20 mouse cellular contexts compared by ENCODE assay signal in the genomic region with DNA sequence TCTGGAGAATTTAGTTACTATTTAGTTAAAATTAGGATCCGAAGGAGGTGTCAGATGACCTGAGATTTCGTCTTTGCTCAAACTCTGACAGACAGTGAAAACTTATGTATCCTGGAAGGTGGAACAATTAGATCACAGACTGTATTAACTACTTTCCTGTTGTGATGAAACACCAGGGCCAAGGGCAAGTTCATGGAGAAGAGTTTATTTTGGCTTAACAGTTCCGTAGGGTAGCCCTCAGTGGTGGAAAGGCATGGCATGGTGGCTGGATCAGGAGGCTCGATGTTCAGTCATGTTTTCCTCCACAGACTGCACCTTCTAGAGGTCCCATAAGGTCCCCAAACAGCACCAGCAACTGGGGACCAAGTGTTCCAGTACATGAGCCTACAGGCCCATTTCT. TPM values are rescaled to one million over a fixed set of nuclear protein-coding genes. Genes with fewer than 3 reads are reported as not detected.
DNase-seq lines count a peak whose midpoint lies in the region; ATAC-seq and TF ChIP-seq lines count a peak whose summit lies in the region.
"Had no signal": no experiment of that assay in that cellular context is flagged by ENCODE, and none has a peak within 500 bp of the region (broad histone marks: within the 10 kb centered on the region; RNA-seq: fewer than 3 reads in every experiment).

No protein-coding gene starts in this region.

- 63% methylated on average over 4 of the region's 4 CpGs for WGBS in liver, embryonic 14.5 days (ENCODE audit: insufficient replicate concordance)
- WGBS in liver, embryonic 12.5 days (ENCODE audit: insufficient replicate concordance) = 82% methylated on average over 4 of the region's 4 CpGs
- 80% methylated on average over 4 of the region's 4 CpGs for WGBS in small intestine, adult 2 months
- 92% methylated on average over 4 of the region's 4 CpGs for WGBS in forebrain, embryonic 13.5 days

- H3K4me1 ChIP-seq in liver, embryonic 14.5 days (replicated peaks; ENCODE audit: control insufficient read depth in 2 of 2, insufficient read depth in 2 of 2, low read length in 1 of 2) = peaks cover 3 to 29% of the 10 kb centered on the region in 2 experiments
- H3K4me1 ChIP-seq in liver, embryonic 12.5 days = peaks cover 43% of the 10 kb centered on the region
- peaks cover 16 to 67% of the 10 kb centered on the region in 2 experiments for H3K4me1 ChIP-seq in CH12.LX (ENCODE audit: control insufficient read depth in 1 of 2, insufficient read depth in 2 of 2)
- H3K4me1 ChIP-seq in brown adipose tissue, adult 24 weeks (ENCODE audit: control insufficient read depth, insufficient read depth, insufficient read length, low read length) = peaks cover 28% of the 10 kb centered on the region
- peaks cover 44% of the 10 kb centered on the region for H3K4me1 ChIP-seq in small intestine, adult 2 months (ENCODE audit: control insufficient read depth, insufficient read depth, insufficient read length, low read length)
- no peaks in the 10 kb centered on the region for H3K4me1 ChIP-seq in forebrain, embryonic 13.5 days
- H3K4me1 ChIP-seq: limb, embryonic 12.5 days; midbrain, embryonic 13.5 days had no signal

- peaks cover 85% of the 10 kb centered on the region for H3K79me2 ChIP-seq in CH12.LX (replicated peaks; ENCODE audit: control insufficient read depth, extremely low read depth, insufficient read depth, poor library complexity, severe bottlenecking)

- no peak for TF ChIP-seq EP300 in liver, embryonic 14.5 days (IDR thresholded peaks at IDR 0.05; ENCODE audit: low read depth)
- no peak for TF ChIP-seq EP300 in CH12.LX (IDR thresholded peaks at IDR 0.05; ENCODE audit: low read length)

- no peaks in the 10 kb centered on the region for H3K27me3 ChIP-seq in liver, embryonic 14.5 days (ENCODE audit: control insufficient read depth, insufficient read depth, low read length)
- no peaks in the 10 kb centered on the region for H3K27me3 ChIP-seq in liver, embryonic 12.5 days (replicated peaks)
- no peaks in the 10 kb centered on the region for H3K27me3 ChIP-seq in CH12.LX (replicated peaks)
- H3K27me3 ChIP-seq in small intestine, adult 2 months (ENCODE audit: control insufficient read depth, insufficient read depth, low read length) = no peaks in the 10 kb centered on the region
- H3K27me3 ChIP-seq in forebrain, embryonic 13.5 days = no peaks in the 10 kb centered on the region
- H3K27me3 ChIP-seq: intestine, embryonic 15.5 days; limb, embryonic 12.5 days; megakaryocyte, embryonic 14.5 days; midbrain, embryonic 13.5 days had no signal

- H3K9ac ChIP-seq in liver, embryonic 14.5 days (replicated peaks) = no peak overlapping the region
- no peak overlapping the region for H3K9ac ChIP-seq in liver, embryonic 12.5 days
- peak overlapping the region; percentile 79 for H3K9ac ChIP-seq in CH12.LX (ENCODE audit: insufficient read depth, low read depth)
- no peak overlapping the region for H3K9ac ChIP-seq in forebrain, embryonic 13.5 days
- H3K9ac ChIP-seq: intestine, embryonic 15.5 days; limb, embryonic 12.5 days; lung, embryonic 14.5 days; midbrain, embryonic 13.5 days had no signal

- H3K9me3 ChIP-seq in liver, embryonic 14.5 days (ENCODE audit: control insufficient read depth, low read length) = no peaks in the 10 kb centered on the region
- no peaks in the 10 kb centered on the region for H3K9me3 ChIP-seq in liver, embryonic 12.5 days (replicated peaks)
- no peaks in the 10 kb centered on the region for H3K9me3 ChIP-seq in CH12.LX (replicated peaks; ENCODE audit: low read length)
- no peaks in the 10 kb centered on the region for H3K9me3 ChIP-seq in forebrain, embryonic 13.5 days (replicated peaks)
- H3K9me3 ChIP-seq: hindbrain, embryonic 10.5 days; intestine, embryonic 15.5 days; limb, embryonic 12.5 days; megakaryocyte, embryonic 14.5 days; midbrain, embryonic 13.5 days had no signal

- TF ChIP-seq CTCF in liver, embryonic 14.5 days (IDR thresholded peaks at IDR 0.05; ENCODE audit: low read depth) = no peak
- no peak for TF ChIP-seq CTCF in CH12.LX (conservative IDR thresholded peaks at IDR 0.05 in 1 of 2, IDR thresholded peaks at IDR 0.05 in 1 of 2; ENCODE audit: low read depth in 2 of 2, low read length in 2 of 2)
- no peak for TF ChIP-seq CTCF in small intestine, adult 2 months (IDR thresholded peaks at IDR 0.05; ENCODE audit: extremely low read depth, insufficient read length, insufficient replicate concordance, low read depth, low read length)

- no peak for TF ChIP-seq RAD21 in CH12.LX (IDR thresholded peaks at IDR 0.05; ENCODE audit: low read depth, low read length)

- no peak for TF ChIP-seq POLR2A in CH12.LX (IDR thresholded peaks at IDR 0.05; ENCODE audit: low read depth, low read length)
- no peak for TF ChIP-seq POLR2A in small intestine, adult 2 months (IDR thresholded peaks at IDR 0.05; ENCODE audit: low read depth, low read length)

- H3K36me3 ChIP-seq in liver, embryonic 14.5 days (replicated peaks; ENCODE audit: control insufficient read depth, insufficient read depth, low read depth) = no peaks in the 10 kb centered on the region; the same call in 1 of the 2 replicates
- peaks cover 38% of the 10 kb centered on the region for H3K36me3 ChIP-seq in liver, embryonic 12.5 days
- peaks cover 35 to 42% of the 10 kb centered on the region in 2 experiments for H3K36me3 ChIP-seq in CH12.LX (replicated peaks in 1 of 2; ENCODE audit: control insufficient read depth in 1 of 2, insufficient read depth in 1 of 2, low read length in 1 of 2)
- H3K36me3 ChIP-seq in small intestine, adult 2 months (ENCODE audit: control insufficient read depth, insufficient read depth, low read length) = peaks cover 23% of the 10 kb centered on the region
- peaks cover 27% of the 10 kb centered on the region for H3K36me3 ChIP-seq in forebrain, embryonic 13.5 days (ENCODE audit: poor library complexity, severe bottlenecking)
- H3K36me3 ChIP-seq: intestine, embryonic 15.5 days had no signal

- in situ Hi-C loops in CH12.LX (cut with MboI; ENCODE audit: low pct_ligation_motif_present, low pct_unique_long_range_greater_than_20kb, low sequenced_read_pairs) = no loop called here

- no peak overlapping the region for H3K27ac ChIP-seq in liver, embryonic 14.5 days
- H3K27ac ChIP-seq in liver, embryonic 12.5 days = no peak overlapping the region
- H3K27ac ChIP-seq in CH12.LX (ENCODE audit: insufficient read depth, low read depth) = peak overlapping the region; percentile 93
- peak overlapping the region; percentile 7; the same call in 1 of the 2 replicates for H3K27ac ChIP-seq in brown adipose tissue, adult 24 weeks (replicated peaks; ENCODE audit: low read depth, low read length)
- peak overlapping the region; percentile 62 for H3K27ac ChIP-seq in small intestine, adult 2 months (ENCODE audit: insufficient read depth, low read depth, low read length)
- no peak overlapping the region for H3K27ac ChIP-seq in forebrain, embryonic 13.5 days
- H3K27ac ChIP-seq: hindbrain, embryonic 10.5 days; limb, embryonic 12.5 days; midbrain, embryonic 13.5 days had no signal

- H3K4me3 ChIP-seq in liver, embryonic 14.5 days (ENCODE audit: insufficient read depth in 1 of 2, low read depth in 2 of 2, low read length in 2 of 2) = no peak overlapping the region
- no peak overlapping the region for H3K4me3 ChIP-seq in liver, embryonic 12.5 days
- peak overlapping the region; percentile 38 to 96 (median 43) for H3K4me3 ChIP-seq in CH12.LX (replicated peaks in 1 of 3; ENCODE audit: low read depth in 2 of 3, low read length in 2 of 3, poor library complexity in 1 of 3)
- H3K4me3 ChIP-seq in brown adipose tissue, adult 24 weeks (ENCODE audit: insufficient read depth, low read depth, low read length) = no peak overlapping the region
- H3K4me3 ChIP-seq in small intestine, adult 2 months (ENCODE audit: low read depth, low read length) = no peak overlapping the region
- no peak overlapping the region for H3K4me3 ChIP-seq in forebrain, embryonic 13.5 days
- H3K4me3 ChIP-seq: hindbrain, embryonic 10.5 days; intestine, embryonic 15.5 days; limb, embryonic 12.5 days; midbrain, embryonic 13.5 days had no signal

- dilution Hi-C loops in CH12.LX (cut with MboI; ENCODE audit: extremely low pct_ligation_motif_present, extremely low pct_unique_long_range_greater_than_20kb, low sequenced_read_pairs) = no loop called here

- DNase-seq in liver, embryonic 14.5 days (ENCODE audit: low read depth in 3 of 3, low spot score in 3 of 3) = no peak
- DNase-seq in CH12.LX (ENCODE audit: extremely low read depth) = no peak
- no peak for DNase-seq in urinary bladder, postnatal 10 days (ENCODE audit: low spot score)
- DNase-seq: cerebellum, adult 11-12 months; cerebellum, postnatal 14 days; kidney, adult 8-10 months; kidney, postnatal 10 days; lung, postnatal 36 days had no signal

- ATAC-seq in liver, embryonic 14.5 days (ENCODE audit: insufficient read depth) = no peak
- no peak for ATAC-seq in liver, embryonic 12.5 days
- no peak for ATAC-seq in forebrain, embryonic 13.5 days
- ATAC-seq: hindbrain, embryonic 16.5 days; midbrain, embryonic 13.5 days had no signal

- H3K4me2 ChIP-seq in liver, embryonic 14.5 days (ENCODE audit: low read depth) = peak overlapping the region; percentile 31; the same call in 1 of the 2 replicates
- H3K4me2 ChIP-seq in liver, embryonic 12.5 days = no peak overlapping the region
- peak overlapping the region; percentile 100 for H3K4me2 ChIP-seq in CH12.LX (ENCODE audit: insufficient read depth, low read depth, poor library complexity, severe bottlenecking)
- no peak overlapping the region for H3K4me2 ChIP-seq in forebrain, embryonic 13.5 days
- H3K4me2 ChIP-seq: heart, embryonic 11.5 days; intestine, embryonic 15.5 days; limb, embryonic 12.5 days; lung, embryonic 14.5 days; midbrain, embryonic 13.5 days had no signal

RNA-seq across cellular contexts. Expression of a gene that starts 8.6 kb away (rescaled TPM):
- 7.2 and 9.6 TPM in 2 replicates for polyA plus RNA-seq in liver, embryonic 14.5 days (2012; rRNA removed)
- polyA plus RNA-seq in liver, embryonic 14.5 days (2014; fragmentation: Nextera tagmentation; extraction: Ambion mirVana) = 19.1 and 22.4 TPM in 2 replicates
- polyA plus RNA-seq in liver, embryonic 12.5 days (2016; fragmentation: Nextera tagmentation; extraction: Ambion mirVana) = 30.8 TPM in 2 replicates
- total RNA-seq in CH12.LX (2012; rRNA removed) (70.9 and 100 TPM in 2 replicates), CH12.LX (2014; rRNA removed) (186 and 216 TPM in 2 replicates)
- polyA plus RNA-seq in CH12.LX (2012; ENCODE audit: insufficient read length, low read depth) = 157 and 163 TPM in 2 replicates
- polyA plus RNA-seq in brown adipose tissue, adult 24 weeks (2012; ENCODE audit: insufficient read depth, insufficient read length, missing spikeins) = 25.6 and 41.9 TPM in 2 replicates
- 30.8 and 55.9 TPM in 2 replicates for polyA plus RNA-seq in small intestine, adult 2 months (2012; rRNA removed)
- 8.6 and 9.1 TPM in 2 replicates for polyA plus RNA-seq in forebrain, embryonic 13.5 days (2015; fragmentation: Nextera tagmentation; extraction: Ambion mirVana)

RNA-seq across cellular contexts. Expression of a gene that starts 54.2 kb away (rescaled TPM):
- polyA plus RNA-seq in liver, embryonic 14.5 days (2012; rRNA removed) = 8.3 and 10.5 TPM in 2 replicates
- polyA plus RNA-seq in liver, embryonic 14.5 days (2014; fragmentation: Nextera tagmentation; extraction: Ambion mirVana) = 35.5 and 35.8 TPM in 2 replicates
- 48.1 and 49.1 TPM in 2 replicates for polyA plus RNA-seq in liver, embryonic 12.5 days (2016; fragmentation: Nextera tagmentation; extraction: Ambion mirVana)
- 47.8 and 63.3 TPM in 2 replicates for total RNA-seq in CH12.LX (2012; rRNA removed)
- total RNA-seq in CH12.LX (2014; rRNA removed) = 170 and 197 TPM in 2 replicates
- 125 and 141 TPM in 2 replicates for polyA plus RNA-seq in CH12.LX (2012; ENCODE audit: insufficient read length, low read depth)
- 66.3 and 96.4 TPM in 2 replicates for polyA plus RNA-seq in brown adipose tissue, adult 24 weeks (2012; ENCODE audit: insufficient read depth, insufficient read length, missing spikeins)
- 6.3 and 9.6 TPM in 2 replicates for polyA plus RNA-seq in small intestine, adult 2 months (2012; rRNA removed)
- polyA plus RNA-seq in forebrain, embryonic 13.5 days (2015; fragmentation: Nextera tagmentation; extraction: Ambion mirVana) = 75.7 and 82.8 TPM in 2 replicates

Comparison
In these comparisons a context has a peak if more than half of its experiments do, and no peak if none do; other contexts are left out.
1. H3K4me2 ChIP-seq: peak in liver, embryonic 14.5 days (single experiment) and CH12.LX (single experiment); none in liver, embryonic 12.5 days (single experiment) and forebrain, embryonic 13.5 days (single experiment).
2. H3K27ac ChIP-seq: peak in CH12.LX (single experiment), brown adipose tissue, adult 24 weeks (single experiment) and small intestine, adult 2 months (single experiment); none in liver, embryonic 14.5 days (single experiment), liver, embryonic 12.5 days (single experiment) and forebrain, embryonic 13.5 days (single experiment).
3. H3K4me3 ChIP-seq: peak in CH12.LX (3 of 3); none in liver, embryonic 14.5 days (0 of 2), liver, embryonic 12.5 days (single experiment), brown adipose tissue, adult 24 weeks (single experiment), small intestine, adult 2 months (single experiment) and forebrain, embryonic 13.5 days (single experiment).